Mouse (Mus musculus) midbrain, embryonic 11.5 days (tissue): ENCODE data around the gene Gdf1. TPM values are rescaled to one million over a fixed set of nuclear protein-coding genes. Genes with fewer than 3 reads are reported as not detected.
A peak's percentile ranks its signal among the peaks of the same experiment; 100 is the strongest.

Experiments
- ATAC-seq: fragments of 200-750 bp; cut with Nextera tagmentation; 2 replicates; pipeline ENCODE4 v1.8.0; 2017; ENCODE audit warnings: moderate TSS enrichment, moderate library complexity; ENCODE audit not compliant: low FRiP score
- DNase-seq: peaks from one replicate; pipeline ENCODE4 v3.0.0; 2015; ENCODE audit warnings: low spot score; ENCODE audit errors: missing footprints
- H3K27ac ChIP-seq: fragments of 300-500 bp; sonication (generic); 2 replicates; pipeline ENCODE4 v1.5.1; 2014; ENCODE audit warnings: low read depth, low read length
- H3K27me3 ChIP-seq: fragments of 300-500 bp; sonication (generic); 2 replicates; pipeline ENCODE4 v1.6.1; 2014; ENCODE audit warnings: mild to moderate bottlenecking, low read length, moderate library complexity, mixed read lengths; ENCODE audit not compliant: control insufficient read depth, insufficient read depth
- H3K36me3 ChIP-seq: fragments of 300-500 bp; sonication (generic); 2 replicates; pipeline ENCODE4 v1.6.1; 2014; ENCODE audit warnings: mild to moderate bottlenecking, low read length, moderate library complexity, mixed read lengths; ENCODE audit not compliant: control insufficient read depth, insufficient read depth
- H3K4me1 ChIP-seq: fragments of 300-500 bp; sonication (generic); 2 replicates; pipeline ENCODE4 v1.6.1; 2014; ENCODE audit warnings: low read length; ENCODE audit not compliant: control insufficient read depth, insufficient read depth
- H3K4me2 ChIP-seq: fragments of 300-500 bp; sonication (generic); 2 replicates; pipeline ENCODE4 v1.6.1; 2014; ENCODE audit warnings: mild to moderate bottlenecking, moderate library complexity
- H3K4me3 ChIP-seq: fragments of 300-500 bp; sonication (generic); 2 replicates; pipeline ENCODE4 v1.5.1; 2014; ENCODE audit warnings: low read depth, low read length
- H3K9ac ChIP-seq: fragments of 300-500 bp; sonication (generic); 2 replicates; pipeline ENCODE4 v1.6.1; 2014; ENCODE audit warnings: low read length
- H3K9me3 ChIP-seq: fragments of 300-500 bp; sonication (generic); 2 replicates; pipeline ENCODE4 v1.6.1; 2016; ENCODE audit warnings: low read length; ENCODE audit not compliant: control insufficient read depth
- WGBS: fragments of 180-500 bp; shearing (Covaris S2); extraction: QIAGEN DNeasy Blood & Tissue Kit; methylation state at CpG from one replicate; pipeline ENCODE4 v1.1.7; 2014; 5-methylcytosine and 5-hydroxymethylcytosine counted together
- polyA plus RNA-seq: library from polyadenylated mRNA; unstranded; fragments of >200 nt; fragmentation: Nextera tagmentation; extraction: Ambion mirVana; gene quantifications from 2 replicates; pipeline ENCODE4 v1.2.1, GENCODE M21; 2014

The Gdf1 gene
- polyA plus RNA-seq: 0.43 and 1.3 TPM in 2 replicates

DNA sequence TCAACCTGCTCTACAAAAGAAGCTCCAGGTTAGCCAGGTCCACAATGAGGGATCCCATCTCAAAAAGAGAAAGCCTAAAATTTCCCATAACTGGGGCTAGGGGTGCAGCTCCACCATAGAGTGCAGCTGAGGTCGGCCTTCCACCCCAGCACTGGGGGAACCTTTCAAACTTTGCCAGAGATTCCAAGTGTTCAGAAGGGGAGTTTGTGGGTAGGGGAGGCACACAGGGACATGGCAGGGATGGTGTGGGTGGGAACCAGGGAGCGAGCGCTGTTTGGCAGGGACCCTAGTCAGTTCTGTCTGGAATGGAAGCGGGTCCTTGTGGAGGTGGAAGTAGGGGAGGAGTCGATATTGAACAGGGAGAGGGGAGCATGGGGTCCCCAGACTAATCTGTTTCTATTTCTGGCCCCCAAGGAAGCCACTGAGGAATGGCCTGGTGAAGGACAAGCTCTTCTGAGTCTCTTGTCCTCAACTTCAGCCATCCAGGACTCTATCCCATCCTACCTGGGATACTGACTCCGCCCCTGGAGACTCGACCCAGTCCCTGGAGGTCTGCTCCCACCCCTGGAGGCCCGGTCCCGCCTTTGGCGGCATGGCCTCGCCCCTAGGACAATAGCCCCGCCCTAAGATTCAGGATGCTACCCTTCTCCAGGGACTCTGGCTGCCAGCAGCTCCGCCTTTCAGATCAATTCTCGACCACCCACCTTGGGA, at the start of gene Gdf1:
Gene Gdf1, plus strand, starts transcription at position 694 of the 711 bp plus-strand sequence.
- H3K4me3 ChIP-seq: no peak within 1 kb of the TSS
- H3K9ac ChIP-seq: peak within 1 kb of the TSS; percentile 44
- H3K27me3 ChIP-seq: peaks cover 8% of the 10 kb centered on the region
- 17% methylated on average over 14 of the region's 14 CpGs for WGBS
- no peaks in the 10 kb centered on the region for H3K9me3 ChIP-seq
- peaks cover 27% of the 10 kb centered on the region for H3K4me1 ChIP-seq
- DNase-seq (no peak), ATAC-seq (0 out of 2 replicates have a peak, but pooled peaks have one; percentile 23)
- no peak within 1 kb of the TSS for H3K27ac ChIP-seq
- peaks cover 26% of the 10 kb centered on the region for H3K36me3 ChIP-seq
- peak within 1 kb of the TSS; percentile 32 for H3K4me2 ChIP-seq

DNA sequence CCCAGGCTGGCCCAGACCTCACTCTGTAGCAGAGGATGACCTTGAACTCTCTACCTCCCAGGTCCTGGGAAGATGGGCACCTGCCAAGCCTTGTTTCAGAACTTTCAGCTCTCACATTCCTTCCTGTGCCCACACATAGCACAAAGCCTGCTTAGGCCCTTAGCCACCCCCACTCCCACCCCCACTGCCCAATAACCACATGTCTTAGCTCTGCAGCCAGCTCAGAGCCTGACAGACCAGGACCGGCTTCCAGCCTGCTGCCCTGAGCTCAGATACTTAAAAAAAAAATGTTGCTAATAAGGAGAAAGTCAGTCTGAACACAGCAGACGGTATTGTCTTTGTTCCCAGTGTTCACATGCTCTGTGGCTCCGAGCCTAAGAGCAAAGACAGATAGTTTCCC, 48.6 kb upstream of the Gdf1 start:
- H3K4me3 ChIP-seq: no peak overlapping the region
- H3K9me3 ChIP-seq: no peaks in the 10 kb centered on the region
- no peak for ATAC-seq
- H3K27me3 ChIP-seq: no peaks in the 10 kb centered on the region; the same call in 1 of the 2 replicates
- DNase-seq: no peak
- peaks cover 10% of the 10 kb centered on the region for H3K36me3 ChIP-seq
- H3K4me1 ChIP-seq: peaks cover 13% of the 10 kb centered on the region
- WGBS: 43% methylated on average over 3 of the region's 3 CpGs
- no peak overlapping the region for H3K27ac ChIP-seq
- no peak overlapping the region for H3K9ac ChIP-seq
- no peak overlapping the region for H3K4me2 ChIP-seq

DNA sequence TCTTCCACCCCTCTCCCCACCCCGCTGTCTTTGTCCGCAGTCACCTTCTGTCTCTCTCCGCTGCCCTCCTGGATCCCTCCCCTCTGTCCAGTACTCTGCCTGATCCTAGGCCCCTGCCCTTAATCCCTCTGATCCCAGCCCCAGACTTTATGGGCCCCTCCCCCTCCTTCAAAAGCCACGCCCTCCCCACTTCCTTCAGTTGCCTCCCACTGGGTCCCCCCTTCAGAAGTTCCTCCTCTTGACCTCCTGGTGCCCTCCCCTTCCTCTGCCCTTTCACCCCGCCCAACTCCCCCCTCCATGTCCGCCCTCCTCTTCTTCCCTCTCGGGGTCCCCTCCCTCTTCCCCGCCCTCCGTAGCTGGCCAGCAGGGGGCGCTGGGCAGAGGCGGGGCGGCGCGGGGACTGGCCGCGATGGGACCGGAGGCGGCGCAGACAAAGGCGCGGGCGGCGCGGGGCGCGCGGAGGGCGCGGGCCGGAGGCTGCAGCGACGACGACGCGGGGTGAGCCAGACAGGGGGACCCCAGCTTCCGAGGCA, 46.9 kb upstream of the Gdf1 start, which contains the start of gene Homer3:
Gene Homer3, plus strand, starts transcription at position 225 of the 533 bp plus-strand sequence.
- Histone ChIP-seq H3K9ac (peak within 1 kb of the TSS; percentile 99), H3K4me3 (peak within 1 kb of the TSS; percentile 94), H3K4me1 (peaks cover 13% of the 10 kb centered on the region), H3K36me3 (peaks cover 24% of the 10 kb centered on the region), H3K27ac (peak within 1 kb of the TSS; percentile 68), H3K27me3 (no peaks in the 10 kb centered on the region; the same call in 1 of the 2 replicates), H3K9me3 (peaks cover 9% of the 10 kb centered on the region), H3K4me2 (peak within 1 kb of the TSS; percentile 87)
- ATAC-seq (peak; percentile 94), DNase-seq (peak; percentile 100)
- WGBS: under 1% methylated on average over 36 of the region's 36 CpGs

DNA sequence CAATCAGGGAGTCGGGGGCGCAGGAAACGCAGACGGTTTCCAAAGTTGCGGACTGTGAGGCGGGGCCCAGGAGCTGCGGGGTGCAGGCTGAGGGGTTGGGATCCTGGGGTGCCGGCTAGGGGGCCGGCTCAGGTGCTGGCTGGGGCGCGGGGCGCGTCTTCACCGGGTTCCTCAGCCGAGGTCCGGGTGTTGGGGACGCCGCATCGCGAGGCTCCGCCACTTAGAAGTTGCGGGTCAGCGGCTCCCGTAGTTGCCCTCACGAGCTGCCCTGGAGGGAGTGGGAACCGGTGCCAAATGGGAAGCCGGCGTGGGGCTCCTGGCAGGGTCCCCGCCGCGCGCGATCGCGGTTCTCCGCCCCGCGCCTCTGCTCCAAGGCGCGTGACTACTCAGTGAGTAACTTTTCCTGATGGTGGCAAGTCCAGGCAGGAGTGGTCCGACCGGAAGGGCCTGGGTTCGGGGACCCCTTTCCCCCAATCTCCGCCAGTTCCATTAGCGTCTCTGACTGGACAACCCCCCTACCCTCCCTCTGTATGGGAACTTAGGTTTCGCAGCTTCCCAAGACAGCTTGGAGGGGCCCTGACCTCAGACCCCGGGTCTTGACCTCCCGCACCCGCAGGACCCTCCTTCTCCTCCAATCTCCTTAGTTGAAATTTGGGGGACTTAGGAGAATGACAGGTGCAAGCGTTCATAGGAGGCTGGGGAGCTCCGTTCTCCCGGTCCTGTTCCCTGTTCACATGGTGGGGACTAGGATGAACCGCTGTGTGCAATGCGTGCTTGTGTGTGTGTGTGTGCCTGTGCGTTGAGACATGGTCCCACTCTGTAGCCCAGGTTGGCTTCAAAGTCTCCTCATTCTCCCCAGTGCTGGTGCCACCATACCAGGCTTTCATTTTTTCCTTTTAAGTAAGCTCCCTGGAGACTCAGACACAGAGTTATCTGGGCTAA, 46.2 kb upstream of the Gdf1 start:
- Histone ChIP-seq H3K9ac (peak overlapping the region; percentile 99), H3K4me2 (peak overlapping the region; percentile 87), H3K4me3 (peak overlapping the region; percentile 94), H3K27ac (peak overlapping the region; percentile 68), H3K4me1 (peaks cover 13% of the 10 kb centered on the region), H3K9me3 (peaks cover 9% of the 10 kb centered on the region), H3K36me3 (peaks cover 27% of the 10 kb centered on the region), H3K27me3 (no peaks in the 10 kb centered on the region; the same call in 1 of the 2 replicates)
- ATAC-seq: no peak; the same call in 1 of the 2 replicates
- 1% methylated on average over 47 of the region's 55 CpGs for WGBS
- DNase-seq: peak; percentile 90

DNA sequence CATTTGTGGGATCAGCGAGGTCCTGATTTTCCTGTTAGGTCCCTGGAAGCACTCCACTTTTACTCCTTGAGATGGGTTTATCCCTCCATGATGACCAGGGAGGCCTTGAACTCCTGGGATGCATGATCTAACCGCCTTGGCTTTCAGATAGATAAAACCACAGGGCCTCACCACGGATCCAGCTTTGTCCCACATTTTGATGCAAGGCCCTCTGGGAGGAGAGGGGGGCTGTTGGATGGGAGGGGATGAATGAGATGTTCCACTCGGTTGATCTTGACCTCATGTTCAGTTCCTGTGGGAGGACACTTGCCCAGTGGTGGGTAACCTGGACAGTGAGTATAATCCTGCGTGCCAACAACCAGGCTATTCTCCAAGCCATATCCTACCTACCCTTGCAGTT, 45.2 kb upstream of the Gdf1 start:
- no peak for ATAC-seq
- Histone ChIP-seq H3K4me1 (peaks cover 13% of the 10 kb centered on the region), H3K9ac (no peak overlapping the region), H3K27me3 (no peaks in the 10 kb centered on the region; the same call in 1 of the 2 replicates), H3K4me3 (0 out of 2 replicates have a peak overlapping the region, but pooled peaks have one; percentile 2), H3K4me2 (peak overlapping the region; percentile 21), H3K27ac (no peak overlapping the region), H3K36me3 (peaks cover 29% of the 10 kb centered on the region), H3K9me3 (peaks cover 9% of the 10 kb centered on the region)
- 69% methylated on average over 5 of the region's 5 CpGs for WGBS
- DNase-seq: no peak

DNA sequence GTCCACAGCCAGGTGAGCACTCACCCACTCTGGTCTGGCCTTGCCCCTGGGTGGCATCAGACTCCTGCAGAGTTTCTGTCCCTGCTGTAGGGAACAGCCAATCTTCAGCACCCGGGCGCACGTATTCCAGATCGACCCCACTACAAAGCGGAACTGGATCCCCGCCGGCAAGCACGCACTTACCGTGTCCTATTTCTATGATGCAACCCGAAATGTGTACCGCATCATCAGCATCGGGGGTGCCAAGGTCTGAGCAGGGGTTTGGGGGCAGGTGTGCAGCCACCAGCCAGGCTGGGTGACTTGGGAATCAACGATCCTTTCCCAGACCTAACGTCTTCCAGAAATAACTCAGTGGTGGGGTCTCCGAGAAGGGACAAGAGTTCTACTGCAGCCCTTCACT, 44.3 kb upstream of the Gdf1 start:
- WGBS: 96% methylated on average over 15 of the region's 15 CpGs
- Histone ChIP-seq H3K4me2 (no peak overlapping the region), H3K36me3 (peaks cover 35% of the 10 kb centered on the region), H3K4me1 (peaks cover 13% of the 10 kb centered on the region), H3K9ac (no peak overlapping the region), H3K9me3 (peaks cover 9% of the 10 kb centered on the region), H3K27me3 (no peaks in the 10 kb centered on the region), H3K27ac (no peak overlapping the region), H3K4me3 (no peak overlapping the region)
- ATAC-seq (no peak), DNase-seq (no peak)

DNA sequence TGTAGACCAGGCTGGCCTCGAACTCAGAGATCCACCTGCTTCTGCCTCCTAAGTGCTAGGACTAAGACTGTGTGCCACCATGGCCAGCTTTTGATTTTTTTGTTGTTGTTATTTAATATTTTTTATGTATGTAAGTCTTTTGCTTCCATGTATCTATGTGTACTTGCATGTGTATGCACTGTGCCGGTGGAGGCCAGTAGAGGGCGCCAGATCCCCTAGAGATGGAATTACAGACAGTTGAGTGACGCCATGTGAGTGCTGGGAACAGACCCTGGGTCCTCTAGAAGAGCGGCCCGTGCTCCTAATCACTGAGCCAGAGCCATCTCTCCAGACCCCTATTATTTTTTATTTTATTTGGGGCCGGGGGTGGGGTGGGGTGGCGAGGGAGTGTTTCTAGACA, 42.9 kb upstream of the Gdf1 start:
- Histone ChIP-seq H3K4me1 (peaks cover 13% of the 10 kb centered on the region), H3K4me2 (no peak overlapping the region), H3K9me3 (peaks cover 9% of the 10 kb centered on the region), H3K27me3 (no peaks in the 10 kb centered on the region), H3K9ac (no peak overlapping the region), H3K4me3 (no peak overlapping the region), H3K27ac (no peak overlapping the region), H3K36me3 (peaks cover 49% of the 10 kb centered on the region)
- ATAC-seq: no peak
- 87% methylated on average over 8 of the region's 8 CpGs for WGBS
- no peak for DNase-seq

DNA sequence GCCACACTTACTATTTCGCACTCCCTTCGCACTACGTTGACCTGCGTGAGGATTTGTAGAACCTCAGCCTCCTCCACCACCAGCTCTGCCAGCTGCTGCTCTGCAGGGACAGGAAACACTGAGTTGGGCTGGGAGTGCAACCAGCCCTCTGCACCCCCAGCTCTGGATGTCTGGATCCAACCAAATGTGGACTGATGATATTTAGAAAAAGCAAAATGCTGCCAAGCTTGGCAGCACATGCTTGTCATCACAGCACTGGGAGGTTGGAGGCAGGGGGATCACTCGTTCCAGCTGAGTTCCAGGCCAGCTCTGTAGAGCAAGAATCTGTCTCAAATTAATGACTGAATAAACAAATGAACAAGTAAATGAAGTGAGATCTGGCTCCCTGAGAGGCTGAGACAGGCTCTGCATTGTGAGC, 35.6 kb upstream of the Gdf1 start:
- Histone ChIP-seq H3K9me3 (no peaks in the 10 kb centered on the region), H3K9ac (no peak overlapping the region), H3K4me2 (no peak overlapping the region), H3K27ac (no peak overlapping the region), H3K27me3 (no peaks in the 10 kb centered on the region), H3K4me1 (no peaks in the 10 kb centered on the region), H3K36me3 (peaks cover 44% of the 10 kb centered on the region), H3K4me3 (no peak overlapping the region)
- no peak for DNase-seq
- no peak for ATAC-seq
- 79% methylated on average over 5 of the region's 5 CpGs for whole genome bisulfite sequencing
